Mouse (Mus musculus) CD4-positive, CD25-positive, alpha-beta regulatory T cell (primary cell): ENCODE data around the gene Odaph. TPM values are rescaled to one million over a fixed set of nuclear protein-coding genes. Genes with fewer than 3 reads are reported as not detected.

Source experiments
- polyA plus RNA-seq: library from polyadenylated mRNA; unstranded; fragments of 100-300 nt; shearing (Covaris generic); gene quantifications from one replicate; pipeline ENCODE4 v1.2.1, GENCODE M21; 2017

Gene Odaph
- not detected for polyA plus RNA-seq

DNA sequence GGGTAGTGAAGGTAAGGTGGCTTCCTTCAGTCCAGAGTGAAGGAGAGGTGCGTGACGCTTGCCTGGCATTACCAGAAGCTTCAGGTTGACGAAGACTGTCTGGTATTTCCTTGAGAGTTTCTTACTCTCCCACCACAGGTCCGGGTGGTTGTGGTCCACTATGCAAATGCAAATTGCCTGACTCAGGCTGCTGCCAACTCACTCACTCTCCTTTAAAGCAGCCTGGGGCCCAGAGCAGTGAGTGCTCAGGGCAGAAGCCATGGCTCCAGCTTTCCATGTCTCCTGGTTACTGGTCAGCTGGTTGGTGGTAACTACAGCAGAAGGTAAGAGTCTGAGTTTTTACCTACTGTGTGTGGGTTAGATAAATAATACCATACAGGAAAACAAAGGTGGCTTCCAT is at the start of gene Odaph:
Odaph (plus strand) TSS at position 240 of the 400 bp plus-strand sequence.

DNA sequence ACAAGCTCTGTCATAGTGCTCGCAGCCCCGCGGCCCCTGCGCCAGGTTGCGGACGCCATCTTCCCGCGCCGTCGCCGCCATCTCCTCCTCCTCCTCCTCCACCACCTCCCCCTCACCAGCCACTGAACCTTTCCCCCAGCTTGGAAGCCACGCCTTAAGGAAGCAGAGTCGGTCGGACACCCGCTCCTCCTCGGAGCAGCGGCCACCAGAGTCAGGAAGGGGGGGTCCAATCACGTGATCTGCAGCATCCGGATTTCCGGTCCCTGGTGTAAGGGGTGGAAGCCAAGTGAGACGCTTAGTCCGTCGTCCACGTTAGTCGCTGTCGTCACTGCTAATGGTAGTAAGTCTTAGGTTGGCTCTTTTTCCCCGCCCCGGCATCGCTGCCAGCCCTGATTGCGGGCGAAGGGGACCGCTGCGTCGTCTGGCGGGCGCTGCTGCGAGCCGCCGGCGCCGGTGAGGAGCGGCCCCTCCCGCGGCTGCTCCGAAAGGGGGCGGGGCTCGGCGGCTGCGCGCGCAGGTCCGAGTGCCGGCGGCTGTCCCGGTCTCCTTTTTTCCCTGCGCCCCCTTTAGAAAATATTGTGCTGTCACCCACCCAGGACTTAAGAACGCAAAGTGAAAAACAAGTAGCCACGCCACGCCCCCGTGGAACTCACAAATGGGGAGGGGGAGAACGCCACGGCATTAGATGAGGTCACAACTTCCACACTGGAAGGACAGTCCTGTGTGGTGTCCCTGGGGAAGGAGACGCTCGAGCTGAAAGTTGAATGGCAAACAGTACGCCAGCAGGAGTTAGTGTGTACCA is 24.4 kb upstream of the Odaph start, which contains the start of gene Rchy1:
Rchy1 (minus strand) TSS at position 430 of the 802 bp plus-strand sequence.

DNA sequence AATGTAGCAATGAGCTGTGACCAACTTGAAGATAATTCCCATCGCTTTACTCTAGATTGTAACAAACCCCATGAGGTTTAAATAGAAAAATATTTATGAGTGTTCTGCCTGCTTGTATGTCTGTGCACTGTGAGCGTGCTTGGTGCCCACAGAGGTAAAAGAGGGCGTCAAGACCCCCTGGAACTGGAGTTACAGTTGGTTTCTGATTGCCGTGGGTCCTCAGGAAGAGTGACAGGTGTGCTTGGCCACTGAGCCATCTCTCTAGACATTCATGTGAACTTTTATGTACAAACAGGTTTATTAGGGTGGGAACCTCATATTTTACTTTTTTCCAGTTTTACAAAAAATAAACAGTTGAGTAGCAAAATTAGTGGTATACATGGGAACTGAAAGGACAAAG is 56.5 kb downstream of the Odaph start, which contains the start of gene Cdkl2:
Cdkl2 (minus strand) TSS at position 101 of the 400 bp plus-strand sequence.

Other genes starting within 250 kb of the Odaph start
- gene Rchy1, start 24.4 kb upstream of the Odaph start, polyA plus RNA-seq = 98.1 TPM
- 2.8 TPM for gene Cdkl2, start 56.4 kb downstream of the Odaph start, polyA plus RNA-seq
- 156 TPM for gene G3bp2, start 96.2 kb downstream of the Odaph start, polyA plus RNA-seq
- 49.7 TPM for gene Uso1, start 150.5 kb downstream of the Odaph start, polyA plus RNA-seq
- not detected for gene U90926, start 227.9 kb downstream of the Odaph start, polyA plus RNA-seq